Mouse (Mus musculus): ENCODE measurements around the gene Olfm3. TPM values are rescaled to one million over a fixed set of nuclear protein-coding genes. Genes with fewer than 3 reads are reported as not detected.

Olfm3 gene
- polyA plus RNA-seq, 1 experiment from 2014 or later: 0.13 TPM

DNA sequence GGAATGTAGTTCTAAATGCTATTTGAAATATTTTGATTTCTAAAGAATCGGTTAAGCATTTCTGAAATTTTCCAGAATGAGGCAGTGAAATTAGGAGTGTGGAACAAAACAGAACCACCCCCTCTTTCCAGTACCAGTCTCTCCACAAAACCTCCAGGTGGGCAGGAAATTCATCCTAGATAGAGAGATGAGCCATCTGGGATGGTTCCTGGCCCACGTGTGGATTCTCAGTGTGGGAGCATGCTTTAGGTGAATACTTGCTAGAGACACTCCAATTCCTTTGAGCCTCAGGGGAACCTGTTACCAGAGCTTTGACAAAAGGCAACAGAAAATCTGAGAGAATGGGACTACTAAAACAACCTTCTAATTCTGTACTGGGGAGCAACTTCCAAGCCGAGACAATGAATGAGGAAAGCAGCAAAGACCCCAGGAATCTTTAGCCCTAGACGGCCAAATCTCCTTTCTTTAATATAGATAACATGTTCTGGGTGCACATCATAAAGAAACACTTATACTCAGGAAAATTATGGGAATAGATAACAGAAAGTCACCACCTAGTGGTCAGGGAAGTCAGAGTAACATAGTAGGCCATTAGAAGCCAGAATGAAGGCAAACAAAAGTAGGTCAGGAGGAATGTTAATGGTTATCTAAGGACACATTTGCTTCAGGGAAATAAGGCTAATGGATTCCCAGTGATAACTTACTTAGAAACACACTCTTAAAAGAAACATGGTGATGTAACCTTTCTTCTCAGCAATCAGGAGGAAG lies 58.6 kb downstream of the Olfm3 start:
- no peak for ATAC-seq (ENCODE audit: insufficient read depth, low FRiP score, low read depth)
- WGBS: 75% methylated on average over 4 of the region's 4 CpGs

DNA sequence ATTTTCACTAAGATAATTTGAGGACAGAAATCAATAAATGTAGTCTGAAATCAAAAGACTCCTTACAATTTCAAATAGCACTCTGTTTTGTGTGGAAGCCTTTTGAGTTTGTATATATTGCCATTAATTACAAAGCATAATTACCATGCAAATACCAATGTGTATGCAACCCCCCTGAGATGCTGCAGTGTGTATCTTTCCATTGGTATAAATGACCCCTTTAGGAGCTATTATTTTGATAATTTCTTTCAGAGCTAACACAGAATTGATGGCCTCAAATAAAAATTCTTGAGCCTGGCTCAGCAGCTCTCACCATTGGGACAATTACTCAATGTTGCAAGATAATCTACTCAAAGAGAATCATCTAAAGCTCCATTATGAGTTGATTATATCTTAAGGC lies 67.3 kb downstream of the Olfm3 start:
- no peak overlapping the region for H3K9ac ChIP-seq
- H3K4me1 ChIP-seq: no peaks in the 10 kb centered on the region
- no peak for ATAC-seq (ENCODE audit: insufficient read depth, low FRiP score, low read depth)
- no peak overlapping the region for H3K27ac ChIP-seq
- no peaks in the 10 kb centered on the region for H3K36me3 ChIP-seq
- no peaks in the 10 kb centered on the region for H3K9me3 ChIP-seq
- no peaks in the 10 kb centered on the region for H3K27me3 ChIP-seq (replicated peaks)
- no peak overlapping the region for H3K4me2 ChIP-seq
- H3K4me3 ChIP-seq (replicated peaks): no peak overlapping the region

More for the DNA sequence above, 58.6 kb downstream of the Olfm3 start:
- Histone ChIP-seq H3K9me3 (no peaks in the 10 kb centered on the region), H3K27ac (no peak overlapping the region), H3K4me2 (no peak overlapping the region), H3K4me3 (replicated peaks) (no peak overlapping the region), H3K27me3 (replicated peaks) (no peaks in the 10 kb centered on the region), H3K9ac (no peak overlapping the region), H3K36me3 (no peaks in the 10 kb centered on the region), H3K4me1 (no peaks in the 10 kb centered on the region)

DNA sequence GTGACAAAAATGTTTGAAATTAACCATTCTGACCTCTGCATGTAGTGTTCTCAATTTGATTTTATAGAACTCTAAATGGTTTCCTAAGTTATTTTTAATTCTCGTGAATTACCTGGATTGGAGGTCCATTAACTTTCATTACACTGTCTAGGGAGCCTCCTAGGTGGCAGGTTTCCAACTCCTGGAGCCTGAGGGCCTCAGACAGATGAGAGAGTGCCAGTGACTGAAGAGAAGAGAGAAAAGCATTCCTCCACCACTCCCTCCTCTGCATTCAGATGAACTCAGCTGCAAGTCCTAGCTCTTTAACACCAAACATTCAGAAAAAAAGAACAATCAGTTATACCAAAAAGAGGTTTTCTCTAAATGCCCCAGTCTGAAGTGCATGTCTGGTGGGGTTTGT lies 68.6 kb downstream of the Olfm3 start:
- H3K9ac ChIP-seq: no peak overlapping the region
- no peak overlapping the region for H3K4me3 ChIP-seq (replicated peaks)
- no peaks in the 10 kb centered on the region for H3K36me3 ChIP-seq
- no peak overlapping the region for H3K27ac ChIP-seq
- H3K9me3 ChIP-seq: no peaks in the 10 kb centered on the region
- WGBS: 44% methylated on average over 1 of the region's 1 CpGs
- ATAC-seq (ENCODE audit: insufficient read depth, low FRiP score, low read depth): no peak
- H3K27me3 ChIP-seq (replicated peaks): no peaks in the 10 kb centered on the region
- H3K4me1 ChIP-seq: no peaks in the 10 kb centered on the region
- H3K4me2 ChIP-seq: no peak overlapping the region

DNA sequence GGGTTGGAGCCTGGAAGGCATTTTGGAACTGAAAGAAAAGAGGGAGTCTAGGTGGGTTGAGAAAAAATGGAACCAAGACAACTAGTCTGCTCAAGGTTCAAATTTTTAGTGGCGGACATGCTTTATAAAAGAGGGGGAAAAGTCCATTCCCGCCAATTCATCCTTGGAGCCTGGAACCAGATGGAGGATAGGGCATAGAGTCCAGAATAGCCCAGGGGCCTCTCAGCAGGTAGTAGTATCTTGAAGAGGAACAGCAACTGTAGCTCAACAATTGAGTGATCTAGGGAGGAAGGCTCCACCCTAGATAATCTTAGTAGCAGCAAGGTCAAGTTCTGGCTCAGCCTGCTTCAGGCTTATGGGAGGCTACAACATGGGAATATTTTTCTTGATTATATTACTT lies 87.0 kb downstream of the Olfm3 start:
- ATAC-seq (ENCODE audit: insufficient read depth, low FRiP score, low read depth): no peak
- 95% methylated on average over 2 of the region's 2 CpGs for WGBS

DNA sequence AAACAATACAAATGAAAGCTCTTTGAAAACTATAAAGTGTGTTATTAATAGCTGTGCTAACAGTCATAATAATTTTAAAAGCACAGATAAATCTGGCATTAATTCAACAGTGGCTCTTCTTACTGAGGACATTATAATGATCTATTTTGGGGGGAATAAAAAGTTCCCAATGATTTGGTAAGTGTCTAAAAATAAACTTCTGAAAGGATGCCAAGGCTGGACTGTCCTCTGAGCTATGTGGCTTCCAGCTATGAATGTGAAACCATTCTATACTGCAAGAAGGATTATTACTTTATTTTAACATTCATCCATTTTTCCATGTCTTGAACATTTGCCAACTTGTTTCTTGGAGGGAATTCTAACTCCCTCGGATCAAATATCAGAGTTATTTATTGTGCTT lies 92.1 kb downstream of the Olfm3 start:
- Histone ChIP-seq H3K9ac (no peak overlapping the region), H3K27me3 (replicated peaks) (no peaks in the 10 kb centered on the region), H3K4me2 (no peak overlapping the region), H3K27ac (no peak overlapping the region), H3K4me3 (replicated peaks) (no peak overlapping the region), H3K4me1 (no peaks in the 10 kb centered on the region), H3K36me3 (no peaks in the 10 kb centered on the region), H3K9me3 (no peaks in the 10 kb centered on the region)
- WGBS: 41% methylated on average over 1 of the region's 1 CpGs
- ATAC-seq (ENCODE audit: insufficient read depth, low FRiP score, low read depth): no peak

More for the DNA sequence above, 87.0 kb downstream of the Olfm3 start:
- Histone ChIP-seq H3K4me1 (no peaks in the 10 kb centered on the region), H3K4me2 (no peak overlapping the region), H3K9ac (no peak overlapping the region), H3K9me3 (no peaks in the 10 kb centered on the region), H3K27me3 (replicated peaks) (no peaks in the 10 kb centered on the region), H3K27ac (no peak overlapping the region), H3K36me3 (no peaks in the 10 kb centered on the region), H3K4me3 (replicated peaks) (no peak overlapping the region)

DNA sequence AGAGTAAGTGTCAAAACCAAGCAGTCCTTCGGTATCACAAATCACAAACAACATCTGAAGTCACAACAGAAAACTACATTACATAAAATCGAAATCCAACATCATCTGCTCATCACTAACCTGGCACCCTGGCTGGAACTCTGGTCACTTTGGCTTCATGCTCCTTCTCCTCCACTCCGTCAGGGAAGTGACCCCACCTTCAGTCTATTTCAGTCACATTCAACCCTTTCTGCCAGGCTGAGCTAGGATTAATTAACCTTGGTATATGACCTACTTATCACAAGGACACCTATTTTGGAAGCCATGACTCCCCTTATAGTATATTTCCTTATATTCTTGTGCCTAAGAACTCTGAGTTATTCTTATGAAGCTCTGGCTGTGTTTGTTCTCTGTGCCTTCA lies 123.7 kb downstream of the Olfm3 start:
- no peak overlapping the region for H3K27ac ChIP-seq
- no peak overlapping the region for H3K4me3 ChIP-seq (replicated peaks)
- no peak overlapping the region for H3K9ac ChIP-seq
- no peak overlapping the region for H3K4me2 ChIP-seq
- H3K27me3 ChIP-seq (replicated peaks): no peaks in the 10 kb centered on the region
- 70% methylated on average over 3 of the region's 3 CpGs for WGBS
- H3K4me1 ChIP-seq: no peaks in the 10 kb centered on the region
- H3K9me3 ChIP-seq: no peaks in the 10 kb centered on the region
- no peak for ATAC-seq (ENCODE audit: insufficient read depth, low FRiP score, low read depth)
- H3K36me3 ChIP-seq: no peaks in the 10 kb centered on the region

DNA sequence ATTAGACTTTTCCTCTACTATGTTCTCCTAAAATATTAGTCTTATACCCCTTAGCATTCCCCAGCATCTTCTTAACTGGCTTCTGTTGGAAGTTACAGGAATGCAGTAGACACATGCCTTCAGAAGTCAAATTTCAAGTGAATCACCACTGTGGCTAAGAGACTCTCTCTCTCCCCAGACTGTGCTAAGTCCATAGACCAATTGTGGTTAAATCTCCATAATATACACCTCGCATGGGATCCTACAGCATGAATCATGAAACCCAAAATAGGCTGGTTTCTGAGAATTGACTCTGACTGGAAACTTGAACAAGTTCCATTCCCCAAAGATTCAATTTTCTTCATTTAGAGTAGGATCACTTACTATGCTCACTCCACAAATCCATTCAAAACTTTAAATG lies 124.2 kb downstream of the Olfm3 start:
- Histone ChIP-seq H3K27ac (no peak overlapping the region), H3K4me1 (no peaks in the 10 kb centered on the region), H3K4me3 (replicated peaks) (no peak overlapping the region), H3K9me3 (no peaks in the 10 kb centered on the region), H3K27me3 (replicated peaks) (no peaks in the 10 kb centered on the region), H3K4me2 (no peak overlapping the region), H3K9ac (no peak overlapping the region), H3K36me3 (no peaks in the 10 kb centered on the region)
- WGBS: 80% methylated on average over 1 of the region's 1 CpGs
- ATAC-seq (ENCODE audit: insufficient read depth, low FRiP score, low read depth): no peak

DNA sequence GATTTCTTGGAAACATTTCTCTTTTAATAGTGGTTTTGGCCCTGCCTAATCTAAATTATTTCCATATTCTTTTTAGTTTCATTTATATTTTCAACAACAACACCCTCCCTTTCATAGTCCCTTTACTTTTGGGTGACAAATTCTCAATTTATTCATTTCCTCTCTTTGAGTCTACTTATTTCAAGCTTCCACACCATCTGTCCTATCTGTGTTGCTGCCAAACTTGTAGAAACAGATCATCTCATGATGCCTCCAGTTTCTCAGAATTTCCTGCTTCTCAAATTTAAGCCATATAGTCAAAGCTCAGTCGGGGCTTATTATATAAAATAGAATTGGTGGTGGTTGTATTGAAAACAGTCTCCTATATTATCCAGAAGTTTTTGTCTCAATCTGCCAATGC lies 124.7 kb downstream of the Olfm3 start:
- Histone ChIP-seq H3K27me3 (replicated peaks) (no peaks in the 10 kb centered on the region), H3K36me3 (no peaks in the 10 kb centered on the region), H3K27ac (no peak overlapping the region), H3K4me1 (no peaks in the 10 kb centered on the region), H3K4me3 (replicated peaks) (no peak overlapping the region), H3K4me2 (no peak overlapping the region), H3K9ac (no peak overlapping the region), H3K9me3 (no peaks in the 10 kb centered on the region)
- ATAC-seq (ENCODE audit: insufficient read depth, low FRiP score, low read depth): no peak
- WGBS: 87% methylated on average over 1 of the region's 1 CpGs

DNA sequence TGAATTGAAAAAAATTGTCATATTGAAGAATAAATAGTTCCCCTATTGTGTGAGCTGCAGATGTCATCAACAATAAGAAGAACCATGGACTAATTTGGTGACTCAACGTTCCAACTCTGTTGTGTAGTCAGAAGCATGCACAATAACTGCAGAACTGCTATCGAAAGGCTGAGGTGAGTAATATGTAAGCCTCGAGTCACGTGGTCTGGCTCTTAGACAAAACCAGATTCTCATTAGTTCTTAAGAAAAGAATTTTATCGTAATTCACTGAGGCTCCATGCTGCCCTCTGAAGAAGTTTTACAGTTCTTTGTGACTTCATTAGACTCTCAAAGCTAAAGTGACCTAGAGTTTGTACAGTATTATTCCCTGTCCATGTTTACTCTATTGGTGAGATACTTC lies 145.2 kb downstream of the Olfm3 start:
- no peaks in the 10 kb centered on the region for H3K9me3 ChIP-seq
- no peaks in the 10 kb centered on the region for H3K27me3 ChIP-seq (replicated peaks)
- no peak overlapping the region for H3K4me3 ChIP-seq (replicated peaks)
- no peak overlapping the region for H3K27ac ChIP-seq
- H3K4me2 ChIP-seq: no peak overlapping the region
- 87% methylated on average over 5 of the region's 5 CpGs for WGBS
- H3K9ac ChIP-seq: no peak overlapping the region
- no peaks in the 10 kb centered on the region for H3K4me1 ChIP-seq
- no peaks in the 10 kb centered on the region for H3K36me3 ChIP-seq
- ATAC-seq (ENCODE audit: insufficient read depth, low FRiP score, low read depth): no peak

DNA sequence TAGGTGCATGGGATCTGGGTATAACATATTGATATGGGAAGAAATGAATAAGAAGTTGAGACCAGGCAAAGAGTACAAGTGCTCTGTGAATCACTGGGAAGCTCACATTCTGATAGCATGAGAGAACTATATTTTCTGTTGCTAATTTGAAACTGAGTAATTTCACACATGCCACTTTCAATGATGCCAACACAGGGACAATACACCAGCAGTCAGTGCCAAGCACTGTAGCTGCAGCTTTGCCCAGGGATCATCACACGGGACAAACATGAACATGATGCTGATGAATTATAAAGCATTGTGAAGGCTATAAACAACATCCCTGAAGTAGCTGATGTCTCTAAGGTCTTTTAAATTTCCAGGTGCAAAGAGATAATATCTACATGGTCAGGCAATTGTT lies 161.0 kb downstream of the Olfm3 start:
- Histone ChIP-seq H3K9ac (no peak overlapping the region), H3K27ac (no peak overlapping the region), H3K4me2 (no peak overlapping the region), H3K4me1 (no peaks in the 10 kb centered on the region), H3K4me3 (replicated peaks) (no peak overlapping the region), H3K36me3 (no peaks in the 10 kb centered on the region), H3K27me3 (replicated peaks) (no peaks in the 10 kb centered on the region), H3K9me3 (no peaks in the 10 kb centered on the region)
- 69% methylated on average over 1 of the region's 1 CpGs for WGBS
- ATAC-seq (ENCODE audit: insufficient read depth, low FRiP score, low read depth): no peak

DNA sequence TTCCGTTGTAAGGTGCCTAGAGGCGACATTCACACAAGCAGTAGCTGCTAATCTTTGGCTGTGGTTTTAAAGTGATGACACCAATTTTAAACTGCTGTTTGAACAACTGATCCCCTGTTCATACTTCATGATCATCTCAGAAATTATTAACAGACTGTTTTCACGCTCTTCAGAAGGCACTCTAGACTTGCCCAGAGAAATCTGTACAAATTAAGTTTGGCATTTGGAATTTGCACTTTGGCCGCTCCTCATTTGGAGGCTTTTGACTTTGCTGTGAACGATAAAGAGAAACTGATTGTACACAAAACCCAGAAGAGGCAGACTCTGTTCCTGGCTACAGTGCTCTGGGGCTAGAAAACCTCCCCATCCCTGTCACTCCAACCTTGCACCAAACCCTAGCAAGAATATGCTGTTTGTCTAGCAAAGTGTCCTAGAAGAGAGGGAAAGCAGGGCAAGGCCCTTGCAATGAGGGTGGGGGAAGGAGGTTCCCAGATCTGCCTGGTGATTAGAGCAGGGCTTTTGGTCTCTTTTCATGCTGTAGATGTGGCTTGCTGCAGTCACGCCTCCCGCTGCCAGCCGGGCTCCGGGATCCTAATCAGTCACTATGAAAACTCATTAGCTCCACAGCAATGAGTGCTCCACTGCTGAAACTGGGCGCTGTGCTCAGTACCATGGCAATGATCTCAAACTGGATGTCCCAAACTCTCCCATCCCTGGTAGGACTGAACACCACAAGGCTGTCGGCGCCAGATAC lies 176.7 kb downstream of the Olfm3 start:
- Histone ChIP-seq H3K27me3 (replicated peaks) (no peaks in the 10 kb centered on the region), H3K4me2 (no peak overlapping the region), H3K4me1 (no peaks in the 10 kb centered on the region), H3K9ac (no peak overlapping the region), H3K9me3 (no peaks in the 10 kb centered on the region), H3K36me3 (no peaks in the 10 kb centered on the region), H3K4me3 (replicated peaks) (no peak overlapping the region), H3K27ac (no peak overlapping the region)
- WGBS: 31% methylated on average over 12 of the region's 12 CpGs
- ATAC-seq (ENCODE audit: insufficient read depth, low FRiP score, low read depth): no peak

DNA sequence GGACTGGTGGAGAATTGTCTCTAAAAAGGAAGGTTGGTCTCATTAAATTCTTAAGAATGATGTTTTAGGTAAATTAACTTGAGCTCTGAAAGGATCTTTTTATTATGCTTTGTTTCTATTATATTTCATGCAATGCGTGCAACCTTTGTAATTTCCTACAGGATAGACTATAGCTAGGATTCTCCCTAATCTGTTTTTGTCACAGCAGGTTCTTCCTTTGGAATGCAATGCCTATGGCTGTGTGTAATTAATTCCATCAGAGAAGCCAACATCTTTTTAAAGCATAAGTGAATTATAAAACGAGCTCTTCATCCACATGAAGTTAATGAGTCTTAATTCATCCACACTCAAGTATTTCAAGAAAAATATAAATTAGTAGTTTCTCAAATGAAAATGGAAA lies 177.5 kb downstream of the Olfm3 start:
- ATAC-seq (ENCODE audit: insufficient read depth, low FRiP score, low read depth): no peak
- H3K4me3 ChIP-seq (replicated peaks): no peak overlapping the region
- no peak overlapping the region for H3K4me2 ChIP-seq
- WGBS: 75% methylated on average over 2 of the region's 2 CpGs
- no peaks in the 10 kb centered on the region for H3K36me3 ChIP-seq
- H3K4me1 ChIP-seq: no peaks in the 10 kb centered on the region
- no peak overlapping the region for H3K27ac ChIP-seq
- H3K9me3 ChIP-seq: no peaks in the 10 kb centered on the region
- no peak overlapping the region for H3K9ac ChIP-seq
- H3K27me3 ChIP-seq (replicated peaks): no peaks in the 10 kb centered on the region
